Mouse (Mus musculus) CH12.LX (cell line): ENCODE data around the gene Evx2. TPM values are rescaled to one million over a fixed set of nuclear protein-coding genes. Genes with fewer than 3 reads are reported as not detected.

Experiments
- DNase-seq: peaks from one replicate; pipeline ENCODE4 v3.0.0-alpha.2; 2013; ENCODE audit errors: extremely low read depth
- H3K27ac ChIP-seq: 2 replicates; pipeline ENCODE4 v1.5.1; 2012; ENCODE audit warnings: low read depth, mild to moderate bottlenecking, control low read depth, moderate library complexity; ENCODE audit not compliant: insufficient read depth
- H3K27me3 ChIP-seq: replicated peaks from 2 replicates; pipeline ENCODE3; 2012; ENCODE audit warnings: inconsistent platforms
- H3K36me3 ChIP-seq, 2 experiments: replicated peaks in 1 of 2; 2 replicates each; pipeline versions ENCODE3 to v1.6.1; 2012; ENCODE audit warnings: inconsistent platforms in 1 of 2, low read length in 1 of 2, mild to moderate bottlenecking in 1 of 2, mixed read lengths in 1 of 2, moderate library complexity in 1 of 2; ENCODE audit not compliant: control insufficient read depth in 1 of 2, insufficient read depth in 1 of 2
- H3K4me1 ChIP-seq, 2 experiments: 2 replicates each; pipeline ENCODE4 v1.6.1; 2012; ENCODE audit warnings: inconsistent platforms in 1 of 2, moderate library complexity in 1 of 2; ENCODE audit not compliant: insufficient read depth in 2 of 2, control insufficient read depth in 1 of 2
- H3K4me2 ChIP-seq: 2 replicates; pipeline ENCODE4 v1.6.1; 2012; ENCODE audit warnings: low read depth, mild to moderate bottlenecking, control low read depth; ENCODE audit not compliant: poor library complexity, insufficient read depth, severe bottlenecking
- H3K4me3 ChIP-seq, 3 experiments: fragments of 150-350 bp in 1 of 3; sonication (generic) in 1 of 3; replicated peaks in 1 of 3; 2 replicates each; pipeline versions ENCODE3 to v1.5.1; 2011 to 2012; ENCODE audit warnings: low read depth in 2 of 3, low read length in 2 of 3, mild to moderate bottlenecking in 2 of 3, moderate library complexity in 2 of 3, control low read depth in 1 of 3, improper control_type of control experiment in 1 of 3, inconsistent platforms in 1 of 3, mixed read lengths in 1 of 3; ENCODE audit not compliant: poor library complexity in 1 of 3
- H3K79me2 ChIP-seq: replicated peaks from 2 replicates; pipeline ENCODE4 v1.6.1; 2012; ENCODE audit warnings: mild to moderate bottlenecking, moderate library complexity; ENCODE audit not compliant: control insufficient read depth, poor library complexity, insufficient read depth, severe bottlenecking; ENCODE audit errors: extremely low read depth
- H3K9ac ChIP-seq: 2 replicates; pipeline ENCODE4 v1.6.1; 2012; ENCODE audit warnings: low read depth, mild to moderate bottlenecking, control low read depth, moderate library complexity; ENCODE audit not compliant: insufficient read depth
- H3K9me3 ChIP-seq: replicated peaks from 2 replicates; pipeline ENCODE3; 2012; ENCODE audit warnings: low read length, inconsistent platforms, mixed read lengths
- BHLHE40 ChIP-seq: IDR thresholded peaks from 2 replicates; pipeline ENCODE4 v1.6.1; 2011; ENCODE audit warnings: mild to moderate bottlenecking, low read depth, low read length, improper control_type of control experiment
- CHD1 ChIP-seq: IDR thresholded peaks from 2 replicates; pipeline ENCODE4 v1.6.1; 2012; ENCODE audit warnings: low read depth, low read length, improper control_type of control experiment, inconsistent platforms
- EP300 ChIP-seq: IDR thresholded peaks from 2 replicates; pipeline ENCODE4 v1.6.1; 2011; ENCODE audit warnings: low read length, improper control_type of control experiment
- GABPA ChIP-seq: IDR thresholded peaks from 2 replicates; pipeline ENCODE4 v1.6.1; 2012; ENCODE audit warnings: low read depth, low read length, improper control_type of control experiment, inconsistent platforms; ENCODE audit not compliant: insufficient replicate concordance
- MAFK ChIP-seq: IDR thresholded peaks from 2 replicates; pipeline ENCODE4 v1.6.1; 2011; ENCODE audit warnings: low read length, improper control_type of control experiment; ENCODE audit not compliant: insufficient replicate concordance
- MAX ChIP-seq: IDR thresholded peaks from 2 replicates; pipeline ENCODE4 v1.6.1; 2011; ENCODE audit warnings: low read length, improper control_type of control experiment
- MXI1 ChIP-seq: IDR thresholded peaks from 2 replicates; pipeline ENCODE4 v1.6.1; 2011; ENCODE audit warnings: mild to moderate bottlenecking, low read depth, low read length, improper control_type of control experiment
- NELFE ChIP-seq: IDR thresholded peaks from 2 replicates; pipeline ENCODE4 v1.6.1; 2011; ENCODE audit warnings: low read depth, low read length, improper control_type of control experiment
- NRF1 ChIP-seq: IDR thresholded peaks from 2 replicates; pipeline ENCODE4 v1.6.1; 2014; ENCODE audit warnings: low read depth, mild to moderate bottlenecking, inconsistent platforms, low read length, improper control_type of control experiment, moderate library complexity
- PAX5 ChIP-seq: IDR thresholded peaks from 2 replicates; pipeline ENCODE4 v1.6.1; 2012; ENCODE audit warnings: low read length, inconsistent platforms, mixed read lengths
- POLR2A ChIP-seq: IDR thresholded peaks from 2 replicates; pipeline ENCODE4 v1.6.1; 2011; ENCODE audit warnings: low read depth, mild to moderate bottlenecking, improper control_type of control experiment, low read length
- RCOR1 ChIP-seq: conservative IDR thresholded peaks from 2 replicates; pipeline ENCODE4 v1.6.1; 2012; ENCODE audit warnings: low read depth, mild to moderate bottlenecking, inconsistent platforms, low read length, improper control_type of control experiment
- SIN3A ChIP-seq: IDR thresholded peaks from 2 replicates; pipeline ENCODE4 v1.6.1; 2012; ENCODE audit warnings: low read length, improper control_type of control experiment, inconsistent platforms
- SMC3 ChIP-seq: IDR thresholded peaks from 2 replicates; pipeline ENCODE4 v1.6.1; 2011; ENCODE audit warnings: low read depth, low read length, improper control_type of control experiment
- TBP ChIP-seq: conservative IDR thresholded peaks from 2 replicates; pipeline ENCODE4 v1.6.1; 2011; ENCODE audit warnings: low read depth, low read length, improper control_type of control experiment
- UBTF ChIP-seq: IDR thresholded peaks from 2 replicates; pipeline ENCODE4 v1.6.1; 2012; ENCODE audit warnings: low read depth, mild to moderate bottlenecking, inconsistent platforms, low read length, improper control_type of control experiment, moderate library complexity
- USF2 ChIP-seq: conservative IDR thresholded peaks from 2 replicates; pipeline ENCODE4 v1.6.1; 2011; ENCODE audit warnings: low read depth, low read length, improper control_type of control experiment
- ZC3H11A ChIP-seq: IDR thresholded peaks from 2 replicates; pipeline ENCODE4 v1.6.1; 2012; ENCODE audit warnings: low read depth, mild to moderate bottlenecking, inconsistent platforms, low read length, improper control_type of control experiment
- ZKSCAN1 ChIP-seq: IDR thresholded peaks from 2 replicates; pipeline ENCODE4 v1.6.1; 2012; ENCODE audit warnings: low read depth, inconsistent platforms, low read length, improper control_type of control experiment, borderline replicate concordance
- ZNF384 ChIP-seq: IDR thresholded peaks from 2 replicates; pipeline ENCODE4 v1.6.1; 2012; ENCODE audit warnings: low read depth, low read length, improper control_type of control experiment, inconsistent platforms
- dilution Hi-C: fragments of 300-500 bp; cut with MboI; formaldehyde crosslinking; loops from 2 replicates; pipeline ENCODE4 v1.14.3; 2020; ENCODE audit warnings: low sequenced_read_pairs; ENCODE audit not compliant: extremely low pct_unique_long_range_greater_than_20kb, extremely low pct_ligation_motif_present
- in situ Hi-C: fragments of 300-500 bp; cut with MboI; formaldehyde crosslinking; loops from 3 replicates; pipeline ENCODE4 v1.14.3; 2019; ENCODE audit warnings: low sequenced_read_pairs, low pct_ligation_motif_present, low pct_unique_long_range_greater_than_20kb, mixed read lengths
- polyA plus RNA-seq: library from polyadenylated mRNA; unstranded; fragments of >175 nt; gene quantifications from 2 replicates; pipeline ENCODE4 v1.2.1, GENCODE M21; 2012; ENCODE audit warnings: low read depth; ENCODE audit not compliant: insufficient read length
- total RNA-seq, 2 experiments: library from RNA; depleted of rRNA; stranded (reverse); fragments of 300-350 nt in 1 of 2; fragments of >200 nt in 1 of 2; gene quantifications; 2 replicates each; pipeline ENCODE4 v1.2.3; 2012 to 2014

Evx2 gene
- total and polyA plus RNA-seq, 3 experiments: not detected

DNA sequence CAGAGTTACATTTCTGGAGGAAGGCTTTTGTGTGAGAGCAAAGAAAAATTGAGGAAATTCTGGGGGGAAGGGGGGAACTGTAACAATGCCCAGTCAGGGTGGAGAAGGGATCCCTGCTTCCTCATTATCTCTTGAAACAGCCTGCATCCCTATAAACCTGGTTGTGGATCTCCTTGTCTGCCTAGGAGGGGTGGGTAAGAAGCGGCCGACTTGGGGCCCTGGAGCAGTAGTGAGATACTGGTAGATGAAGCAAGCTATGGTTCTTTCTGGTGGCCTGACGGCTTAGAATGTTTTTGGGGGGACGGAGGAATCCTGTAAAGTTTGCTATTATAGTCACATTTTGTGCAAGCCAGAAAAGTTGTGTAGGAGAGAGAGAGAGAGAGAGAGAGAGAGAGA is 34.1 kb upstream of the Evx2 start:
- no peak overlapping the region for H3K4me3 ChIP-seq
- no peak for DNase-seq
- no peaks in the 10 kb centered on the region for H3K79me2 ChIP-seq
- dilution Hi-C loops (no loop called here), in situ Hi-C loops (loop anchor here (10.0 to 25.0 kb wide), 2 partner anchors 451 to 619 kb away; no protein-coding TSS in a partner anchor)
- H3K9ac ChIP-seq: no peak overlapping the region
- TF ChIP-seq USF2: no peak
- no peak for TF ChIP-seq MAX
- no peak for TF ChIP-seq PAX5
- TF ChIP-seq MXI1: no peak
- no peak for TF ChIP-seq TBP
- no peak for TF ChIP-seq CHD1
- TF ChIP-seq ZKSCAN1: no peak
- no peak for TF ChIP-seq EP300
- no peak for TF ChIP-seq ZNF384
- no peak for TF ChIP-seq ZC3H11A
- TF ChIP-seq MAFK: no peak
- TF ChIP-seq RCOR1: no peak
- TF ChIP-seq SMC3: no peak
- no peak for TF ChIP-seq GABPA
- no peak for TF ChIP-seq NRF1
- TF ChIP-seq SIN3A: no peak
- no peak for TF ChIP-seq UBTF
- TF ChIP-seq BHLHE40: no peak
- no peak for TF ChIP-seq NELFE
- no peaks in the 10 kb centered on the region for H3K27me3 ChIP-seq
- H3K4me2 ChIP-seq: no peak overlapping the region
- H3K27ac ChIP-seq: no peak overlapping the region
- H3K36me3 ChIP-seq: no peaks in the 10 kb centered on the region
- H3K4me1 ChIP-seq: no peaks in the 10 kb centered on the region
- peaks cover 20% of the 10 kb centered on the region for H3K9me3 ChIP-seq

DNA sequence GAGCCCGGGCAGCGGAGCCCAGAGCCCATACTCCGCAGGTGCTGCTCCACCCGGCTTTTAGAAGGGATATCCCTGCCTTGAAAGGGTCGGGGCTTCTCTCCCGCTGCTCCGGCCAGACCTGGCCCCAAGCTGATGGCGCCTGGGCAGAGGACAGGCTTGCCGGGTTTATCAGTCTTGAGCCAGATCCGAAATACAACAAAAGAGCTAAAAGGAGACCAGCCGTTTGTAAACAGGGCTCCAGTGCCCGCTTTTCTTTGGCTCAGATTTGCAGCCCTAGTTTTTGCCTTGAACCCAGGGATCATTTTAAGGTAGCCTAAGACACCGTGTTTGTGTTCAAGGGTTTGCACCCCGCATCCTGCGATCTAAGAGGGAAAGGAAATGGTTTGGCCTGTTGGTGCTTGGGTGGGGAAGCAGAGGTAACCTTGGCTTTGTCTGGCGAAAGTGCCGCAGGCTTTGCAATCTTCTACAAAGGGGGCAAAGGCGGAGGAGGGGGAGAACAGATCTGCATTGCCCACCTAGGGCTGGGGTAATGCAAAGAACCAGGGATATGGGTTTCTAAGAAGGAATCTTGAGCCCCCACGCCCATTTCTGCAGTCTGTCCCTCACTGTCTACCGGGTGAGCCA is 33.6 kb upstream of the Evx2 start:
- dilution Hi-C loops: no loop called here
- Histone ChIP-seq H3K4me3 (no peak overlapping the region), H3K9ac (no peak overlapping the region), H3K36me3 (no peaks in the 10 kb centered on the region), H3K4me2 (no peak overlapping the region), H3K4me1 (no peaks in the 10 kb centered on the region), H3K79me2 (no peaks in the 10 kb centered on the region), H3K27ac (no peak overlapping the region), H3K27me3 (no peaks in the 10 kb centered on the region), H3K9me3 (peaks cover 15% of the 10 kb centered on the region)
- in situ Hi-C loops: loop anchor here (10.0 to 25.0 kb wide), 2 partner anchors 452 to 619 kb away; no protein-coding TSS in a partner anchor
- no peak for TF ChIP-seq UBTF
- TF ChIP-seq MXI1: no peak
- TF ChIP-seq POLR2A: no peak
- no peak for DNase-seq
